17 mouse cellular contexts compared by ENCODE assay signal in the genomic region with DNA sequence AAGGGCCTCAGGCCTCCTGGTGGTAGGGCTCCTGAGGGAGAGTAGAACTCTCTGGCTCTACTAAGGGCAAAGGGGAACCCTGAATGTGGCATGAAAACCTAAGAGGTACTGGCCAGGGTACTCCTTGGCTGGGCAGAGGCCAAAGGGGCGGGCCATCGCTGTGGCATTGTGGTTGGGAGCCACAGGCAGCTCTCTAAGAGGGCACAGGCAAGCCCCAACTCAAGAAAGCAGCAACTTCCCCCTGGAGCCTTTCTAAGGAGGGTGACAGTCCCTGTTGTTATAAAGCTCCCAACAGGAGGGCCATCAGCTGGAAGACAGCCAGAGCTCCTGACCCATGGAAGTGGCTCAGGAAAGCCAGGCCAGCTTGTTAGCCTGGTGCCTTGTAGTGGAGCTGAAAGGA. TPM values are rescaled to one million over a fixed set of nuclear protein-coding genes. Genes with fewer than 3 reads are reported as not detected.
DNase-seq lines count a peak whose midpoint lies in the region; ATAC-seq lines count a peak whose summit lies in the region.
"Had no signal": no experiment of that assay in that cellular context is flagged by ENCODE, and none has a peak within 500 bp of the region (broad histone marks: within the 10 kb centered on the region; RNA-seq: fewer than 3 reads in every experiment).

No protein-coding gene starts in this region.

- DNase-seq in adrenal gland, postnatal 10 days = peak; percentile 59
- DNase-seq in adrenal gland, adult 8-10 months = no peak
- DNase-seq in cerebellum, postnatal 10 days = peak; percentile 39 to 48
- DNase-seq in cerebellum, adult 11 months = no peak
- peak; percentile 41 to 62 for DNase-seq in cerebellum, postnatal 25 days
- no peak for DNase-seq in layer of hippocampus, adult 9-10 months (ENCODE audit: low spot score)
- DNase-seq: adrenal gland, postnatal 25 days; forebrain, postnatal 0 days; heart, postnatal 14 days; kidney, adult 2 months; layer of hippocampus, adult 9-11 months; liver; lung, adult 2 months; thymus, postnatal 14 days had no signal

- ATAC-seq in megakaryocyte progenitor cell, adult 5-6 weeks (replicated peaks; ENCODE audit: poor library complexity) = peak; percentile 67
- ATAC-seq: forebrain, postnatal 0 days; hindbrain, postnatal 0 days; intestine, embryonic 15.5 days had no signal

RNA-seq across cellular contexts. Expression of a gene that starts 2.3 kb away (rescaled TPM):
- total RNA-seq in adrenal gland, postnatal 10 days (2021) = 10 to 100 TPM; 18.6 to 45.3 TPM
- total RNA-seq in adrenal gland, adult 8-10 months (2022) = 10 to 100 TPM in 2 of 4 experiments, 1 to 10 TPM in 2; 2.0 to 13.0 (median 8.0) TPM
- 0.17 and 2.9 TPM in 2 replicates for total RNA-seq in megakaryocyte progenitor cell, adult 5-6 weeks (2015)
- 0.44 TPM in 1 of 2 replicates, not detected in the other for total RNA-seq in megakaryocyte progenitor cell, adult 5-6 weeks (2017)

Comparison
In these comparisons a context has a peak if more than half of its experiments do, and no peak if none do; other contexts are left out.
1. DNase-seq: peak in adrenal gland, postnatal 10 days (single experiment), cerebellum, postnatal 10 days (2 of 2) and cerebellum, postnatal 25 days (2 of 2); none in adrenal gland, adult 8-10 months (single experiment), cerebellum, adult 11 months (single experiment) and layer of hippocampus, adult 9-10 months (single experiment).